Mouse (Mus musculus): ENCODE measurements around the gene Dnah9. TPM values are rescaled to one million over a fixed set of nuclear protein-coding genes. Genes with fewer than 3 reads are reported as not detected.

Dnah9 gene
- polyA plus RNA-seq, 1 experiment from 2014 or later = 0.03 TPM

DNA sequence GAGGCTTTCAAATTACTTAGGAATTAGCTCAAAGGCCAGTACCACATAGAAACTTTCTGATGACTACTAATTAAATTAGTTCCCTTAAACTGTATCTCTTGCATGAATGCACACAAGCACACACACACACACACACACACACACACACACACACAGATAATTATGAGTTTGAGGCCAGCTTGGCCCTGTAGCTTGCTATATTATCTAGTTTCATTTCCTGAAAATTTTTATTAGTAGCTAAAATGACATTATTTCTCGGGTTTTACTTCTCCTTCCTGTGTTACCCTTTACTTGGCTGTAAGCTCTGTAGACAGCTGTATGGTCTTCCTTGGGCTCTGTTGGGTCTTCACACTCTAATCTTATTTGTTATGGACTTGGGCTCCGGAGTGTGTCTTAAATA is 264.4 kb downstream of the Dnah9 start:
- no peaks in the 10 kb centered on the region for H3K4me1 ChIP-seq (replicated peaks; ENCODE audit: control insufficient read depth, insufficient read depth, low read length)
- H3K9ac ChIP-seq (ENCODE audit: low read depth, low read length) = no peak overlapping the region
- no peak for ATAC-seq (replicated peaks; ENCODE audit: low FRiP score)

DNA sequence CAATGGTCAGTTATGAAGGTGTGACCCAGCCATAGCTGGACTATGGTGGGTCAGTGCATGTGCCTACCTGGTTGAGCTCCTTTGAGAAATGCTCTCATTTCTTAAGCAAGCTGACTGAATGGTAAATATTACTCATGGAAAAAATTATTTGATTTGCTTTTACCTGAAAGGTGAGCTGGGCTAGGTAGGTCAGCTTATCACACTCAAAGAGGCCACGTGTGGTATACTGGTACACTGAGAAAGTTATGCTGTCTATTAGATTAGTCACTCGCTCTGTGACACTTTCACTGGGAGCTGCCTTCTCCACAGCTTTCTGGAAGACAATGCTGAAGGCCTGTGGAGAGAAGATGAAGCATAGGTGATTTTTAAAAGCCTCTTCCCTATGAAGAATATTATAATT is 286.9 kb downstream of the Dnah9 start:
- Histone ChIP-seq H3K9ac (ENCODE audit: low read depth, low read length) (no peak overlapping the region), H3K9me3 (ENCODE audit: control insufficient read depth, low read length) (no peaks in the 10 kb centered on the region), H3K4me1 (replicated peaks; ENCODE audit: control insufficient read depth, insufficient read depth, low read length) (no peaks in the 10 kb centered on the region), H3K4me2 (no peak overlapping the region), H3K4me3 (ENCODE audit: low read depth, low read length) (no peak overlapping the region), H3K27ac (ENCODE audit: low read depth, low read length) (no peak overlapping the region), H3K36me3 (ENCODE audit: control insufficient read depth, insufficient read depth, low read length) (no peaks in the 10 kb centered on the region), H3K27me3 (replicated peaks; ENCODE audit: control insufficient read depth, insufficient read depth, low read length) (no peaks in the 10 kb centered on the region)
- DNase-seq (ENCODE audit: low spot score) (no peak), ATAC-seq (replicated peaks; ENCODE audit: low FRiP score) (no peak)
- 83% methylated on average over 2 of the region's 2 CpGs for WGBS

More for the DNA sequence above, 264.4 kb downstream of the Dnah9 start:
- no peaks in the 10 kb centered on the region for H3K36me3 ChIP-seq (ENCODE audit: control insufficient read depth, insufficient read depth, low read length)
- H3K4me2 ChIP-seq = no peak overlapping the region
- DNase-seq (ENCODE audit: low spot score) = no peak
- no peaks in the 10 kb centered on the region for H3K9me3 ChIP-seq (ENCODE audit: control insufficient read depth, low read length)
- H3K27me3 ChIP-seq (replicated peaks; ENCODE audit: control insufficient read depth, insufficient read depth, low read length) = no peaks in the 10 kb centered on the region
- H3K27ac ChIP-seq (ENCODE audit: low read depth, low read length) = no peak overlapping the region
- 70% methylated on average over 2 of the region's 2 CpGs for WGBS
- no peak overlapping the region for H3K4me3 ChIP-seq (ENCODE audit: low read depth, low read length)

DNA sequence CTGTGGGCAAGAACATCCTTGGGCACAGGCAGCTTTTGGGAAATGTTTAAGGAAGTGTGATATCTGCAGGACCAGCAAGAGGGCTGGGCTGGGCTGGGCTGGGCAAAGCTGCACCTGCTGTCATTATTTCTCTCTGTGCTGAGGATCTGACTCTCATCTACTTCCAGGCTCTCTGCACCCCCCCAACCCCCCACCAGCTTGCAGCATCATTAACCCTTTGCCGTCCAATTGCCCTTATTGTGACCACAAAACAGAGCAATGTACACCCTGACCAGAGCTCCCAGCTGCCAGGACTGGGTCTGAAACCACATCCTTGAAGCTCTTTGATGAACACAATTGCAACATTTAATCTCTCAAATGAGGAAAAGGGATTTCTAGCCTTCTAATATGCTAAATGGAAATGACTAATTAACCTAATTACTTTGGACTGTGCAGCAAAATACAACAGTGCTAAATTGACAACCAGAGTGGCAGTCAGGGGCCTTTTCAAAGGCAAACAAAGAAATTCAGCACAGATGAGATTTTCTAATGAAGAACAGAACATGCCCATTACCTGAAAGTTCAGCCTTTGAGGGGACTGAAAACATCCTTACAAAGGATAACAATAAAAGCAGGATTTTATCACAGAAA is 291.1 kb downstream of the Dnah9 start:
- WGBS = 79% methylated on average over 1 of the region's 1 CpGs
- Histone ChIP-seq H3K4me1 (replicated peaks; ENCODE audit: control insufficient read depth, insufficient read depth, low read length) (no peaks in the 10 kb centered on the region), H3K27me3 (replicated peaks; ENCODE audit: control insufficient read depth, insufficient read depth, low read length) (no peaks in the 10 kb centered on the region), H3K9ac (ENCODE audit: low read depth, low read length) (no peak overlapping the region), H3K27ac (ENCODE audit: low read depth, low read length) (no peak overlapping the region), H3K4me3 (ENCODE audit: low read depth, low read length) (no peak overlapping the region), H3K36me3 (ENCODE audit: control insufficient read depth, insufficient read depth, low read length) (no peaks in the 10 kb centered on the region), H3K4me2 (no peak overlapping the region), H3K9me3 (ENCODE audit: control insufficient read depth, low read length) (no peaks in the 10 kb centered on the region)
- ATAC-seq (replicated peaks; ENCODE audit: low FRiP score) = no peak
- DNase-seq (ENCODE audit: low spot score) = no peak

DNA sequence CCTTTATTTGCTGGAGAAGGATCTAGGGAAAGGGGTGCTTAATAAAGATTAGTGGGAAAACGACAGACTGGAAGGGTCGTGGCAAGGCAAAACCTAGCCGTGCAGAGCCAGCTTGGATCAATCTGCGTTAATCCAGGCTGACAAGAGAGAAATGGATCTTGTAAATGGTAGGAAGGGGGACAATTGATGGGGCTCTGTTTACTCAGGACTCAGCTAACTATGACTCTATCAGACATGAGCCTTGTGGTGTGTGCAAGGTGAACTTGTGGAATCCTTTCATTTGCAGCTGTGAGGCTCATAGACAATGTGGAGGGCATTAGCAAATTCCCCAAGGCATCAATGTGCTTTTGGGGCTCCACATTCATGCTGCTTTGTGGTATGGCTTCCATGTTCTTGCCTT is 306.9 kb downstream of the Dnah9 start:
- ATAC-seq (replicated peaks; ENCODE audit: low FRiP score) (no peak), DNase-seq (ENCODE audit: low spot score) (no peak)
- no peaks in the 10 kb centered on the region for H3K36me3 ChIP-seq (ENCODE audit: control insufficient read depth, insufficient read depth, low read length)
- no peak overlapping the region for H3K9ac ChIP-seq (ENCODE audit: low read depth, low read length)
- no peaks in the 10 kb centered on the region for H3K9me3 ChIP-seq (ENCODE audit: control insufficient read depth, low read length)
- H3K4me3 ChIP-seq (ENCODE audit: low read depth, low read length) = no peak overlapping the region
- no peak overlapping the region for H3K27ac ChIP-seq (ENCODE audit: low read depth, low read length)
- H3K4me1 ChIP-seq (replicated peaks; ENCODE audit: control insufficient read depth, insufficient read depth, low read length) = no peaks in the 10 kb centered on the region
- 58% methylated on average over 4 of the region's 4 CpGs for WGBS
- H3K27me3 ChIP-seq (replicated peaks; ENCODE audit: control insufficient read depth, insufficient read depth, low read length) = no peaks in the 10 kb centered on the region
- H3K4me2 ChIP-seq = no peak overlapping the region

DNA sequence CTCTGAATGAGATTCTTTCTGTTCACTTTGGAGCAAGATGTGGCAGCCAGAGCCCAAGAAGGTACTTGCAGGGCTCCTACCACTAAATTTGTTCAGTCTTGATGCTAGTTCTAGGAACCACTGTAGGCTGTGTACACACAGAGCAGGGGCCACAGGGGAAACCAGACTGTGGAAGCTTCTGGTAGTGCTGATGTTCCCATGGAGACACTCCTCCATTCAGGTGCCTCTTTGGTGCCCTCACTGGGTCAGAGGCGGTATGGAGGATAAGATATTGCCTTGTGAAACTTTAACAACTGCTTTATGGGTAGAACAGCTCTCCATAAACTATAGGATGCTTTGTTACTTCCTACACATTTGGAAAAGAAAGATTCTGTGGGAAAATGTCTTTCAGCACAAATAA is 316.3 kb downstream of the Dnah9 start:
- DNase-seq (ENCODE audit: low spot score) (no peak), ATAC-seq (replicated peaks; ENCODE audit: low FRiP score) (no peak)
- no peaks in the 10 kb centered on the region for H3K9me3 ChIP-seq (ENCODE audit: control insufficient read depth, low read length)
- 20% methylated on average over 1 of the region's 1 CpGs for WGBS
- no peak overlapping the region for H3K4me3 ChIP-seq (ENCODE audit: low read depth, low read length)
- H3K4me2 ChIP-seq = no peak overlapping the region
- H3K9ac ChIP-seq (ENCODE audit: low read depth, low read length) = no peak overlapping the region
- no peaks in the 10 kb centered on the region for H3K27me3 ChIP-seq (replicated peaks; ENCODE audit: control insufficient read depth, insufficient read depth, low read length)
- H3K27ac ChIP-seq (ENCODE audit: low read depth, low read length) = no peak overlapping the region
- no peaks in the 10 kb centered on the region for H3K4me1 ChIP-seq (replicated peaks; ENCODE audit: control insufficient read depth, insufficient read depth, low read length)
- H3K36me3 ChIP-seq (ENCODE audit: control insufficient read depth, insufficient read depth, low read length) = no peaks in the 10 kb centered on the region

DNA sequence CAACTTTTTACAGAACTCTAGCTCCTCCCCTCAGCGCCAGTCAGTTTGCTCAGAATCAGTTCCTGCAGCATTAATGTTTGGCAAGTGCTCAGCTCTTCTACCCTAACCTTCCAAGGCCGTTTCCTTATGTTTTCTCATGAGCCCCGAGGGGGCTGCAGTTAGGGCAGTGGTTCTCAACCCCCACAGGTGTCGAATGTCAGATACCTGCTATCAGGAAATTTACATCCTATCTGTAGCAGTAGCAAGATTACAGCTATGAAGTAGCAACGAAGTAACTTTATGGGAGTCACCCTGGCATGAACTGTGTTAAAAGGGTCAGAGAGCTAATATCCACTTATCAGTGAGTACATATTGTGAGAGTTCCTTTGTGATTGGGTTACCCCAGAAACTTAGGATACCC is 321.9 kb downstream of the Dnah9 start:
- ATAC-seq (replicated peaks; ENCODE audit: low FRiP score) (no peak), DNase-seq (ENCODE audit: low spot score) (no peak)
- WGBS = 57% methylated on average over 5 of the region's 5 CpGs
- H3K27ac ChIP-seq (ENCODE audit: low read depth, low read length) = no peak overlapping the region
- H3K9me3 ChIP-seq (ENCODE audit: control insufficient read depth, low read length) = no peaks in the 10 kb centered on the region
- H3K4me1 ChIP-seq (replicated peaks; ENCODE audit: control insufficient read depth, insufficient read depth, low read length) = no peaks in the 10 kb centered on the region
- H3K27me3 ChIP-seq (replicated peaks; ENCODE audit: control insufficient read depth, insufficient read depth, low read length) = no peaks in the 10 kb centered on the region
- no peaks in the 10 kb centered on the region for H3K36me3 ChIP-seq (ENCODE audit: control insufficient read depth, insufficient read depth, low read length)
- H3K4me2 ChIP-seq = no peak overlapping the region
- H3K4me3 ChIP-seq (ENCODE audit: low read depth, low read length) = no peak overlapping the region
- no peak overlapping the region for H3K9ac ChIP-seq (ENCODE audit: low read depth, low read length)

DNA sequence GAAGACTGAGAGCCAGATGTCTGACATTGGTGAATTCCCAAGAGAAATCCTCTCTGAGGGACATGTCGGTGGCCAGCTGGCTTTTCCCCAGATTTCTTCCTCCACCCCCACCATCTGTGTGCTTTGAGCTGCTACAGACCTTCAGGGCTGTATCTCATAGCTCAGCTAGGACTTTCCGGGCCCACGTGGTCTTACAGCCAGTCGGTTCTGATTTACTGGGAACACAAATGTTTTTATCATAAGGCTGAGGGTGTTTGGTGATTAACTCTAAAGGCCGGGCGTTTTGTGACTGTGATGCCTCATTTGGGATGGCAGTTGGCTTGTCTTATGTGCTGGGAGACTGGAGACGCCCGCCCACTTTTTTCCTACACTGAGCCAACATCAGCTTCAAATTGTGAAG is 329.4 kb downstream of the Dnah9 start:
- Histone ChIP-seq H3K9ac (ENCODE audit: low read depth, low read length) (no peak overlapping the region), H3K4me1 (replicated peaks; ENCODE audit: control insufficient read depth, insufficient read depth, low read length) (no peaks in the 10 kb centered on the region), H3K27ac (ENCODE audit: low read depth, low read length) (no peak overlapping the region), H3K36me3 (ENCODE audit: control insufficient read depth, insufficient read depth, low read length) (no peaks in the 10 kb centered on the region), H3K9me3 (ENCODE audit: control insufficient read depth, low read length) (no peaks in the 10 kb centered on the region), H3K4me2 (no peak overlapping the region), H3K27me3 (replicated peaks; ENCODE audit: control insufficient read depth, insufficient read depth, low read length) (no peaks in the 10 kb centered on the region), H3K4me3 (ENCODE audit: low read depth, low read length) (no peak overlapping the region)
- ATAC-seq (replicated peaks; ENCODE audit: low FRiP score) = no peak
- DNase-seq (ENCODE audit: low spot score) = no peak
- 66% methylated on average over 8 of the region's 8 CpGs for WGBS

DNA sequence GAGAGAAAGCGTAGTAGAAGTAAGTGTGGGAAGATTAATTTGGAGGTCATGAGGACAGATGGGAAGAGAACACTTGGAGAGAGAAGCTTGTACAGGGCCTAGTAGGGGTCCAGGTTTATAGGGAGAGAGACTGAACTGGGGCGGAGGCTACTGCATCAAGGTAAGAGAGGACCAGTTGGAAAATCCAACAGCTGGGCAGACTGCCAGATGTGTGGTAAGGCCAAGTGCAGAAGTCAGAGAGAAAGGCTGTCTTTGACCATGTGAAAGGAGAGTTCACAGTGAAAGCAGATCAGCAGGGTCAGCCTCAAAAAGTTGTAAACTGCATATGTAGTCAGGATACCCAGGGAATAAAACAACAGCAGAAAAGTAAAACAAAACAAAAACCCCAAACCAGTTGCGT is 343.8 kb downstream of the Dnah9 start:
- Histone ChIP-seq H3K4me2 (no peak overlapping the region), H3K9me3 (ENCODE audit: control insufficient read depth, low read length) (no peaks in the 10 kb centered on the region), H3K27me3 (replicated peaks; ENCODE audit: control insufficient read depth, insufficient read depth, low read length) (no peaks in the 10 kb centered on the region), H3K9ac (ENCODE audit: low read depth, low read length) (no peak overlapping the region), H3K4me3 (ENCODE audit: low read depth, low read length) (no peak overlapping the region), H3K36me3 (ENCODE audit: control insufficient read depth, insufficient read depth, low read length) (peaks cover 18% of the 10 kb centered on the region), H3K4me1 (replicated peaks; ENCODE audit: control insufficient read depth, insufficient read depth, low read length) (no peaks in the 10 kb centered on the region), H3K27ac (ENCODE audit: low read depth, low read length) (no peak overlapping the region)
- WGBS = 88% methylated on average over 3 of the region's 3 CpGs
- no peak for ATAC-seq (replicated peaks; ENCODE audit: low FRiP score)
- DNase-seq (ENCODE audit: low spot score) = no peak

DNA sequence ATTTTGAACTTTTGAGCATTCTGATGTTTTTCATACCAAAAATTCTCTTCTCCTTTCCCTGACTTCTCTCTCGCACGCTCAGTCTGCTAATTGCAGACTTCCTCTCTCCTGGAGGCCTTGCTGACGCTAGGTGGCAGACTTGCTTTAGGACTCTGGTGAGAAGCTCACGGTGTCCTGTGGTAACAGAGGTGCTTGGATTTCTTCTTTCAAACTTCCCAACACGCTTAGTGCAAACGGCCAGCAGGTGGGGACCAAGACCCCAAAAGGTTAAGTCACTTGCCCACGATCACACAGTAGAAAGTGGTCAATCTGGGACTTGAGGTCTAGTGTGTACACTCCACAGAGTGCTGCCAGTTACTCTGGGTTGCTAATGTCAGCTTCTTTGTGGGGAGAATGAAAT is 347.5 kb downstream of the Dnah9 start:
- 24% methylated on average over 7 of the region's 7 CpGs for WGBS

More for the DNA sequence above, 347.5 kb downstream of the Dnah9 start:
- ATAC-seq (replicated peaks; ENCODE audit: low FRiP score) (peak; percentile 54; the same call in 1 of the 2 replicates), DNase-seq (ENCODE audit: low spot score) (no peak)
- Histone ChIP-seq H3K9ac (ENCODE audit: low read depth, low read length) (no peak overlapping the region), H3K4me3 (ENCODE audit: low read depth, low read length) (no peak overlapping the region), H3K27ac (ENCODE audit: low read depth, low read length) (no peak overlapping the region), H3K4me2 (no peak overlapping the region), H3K36me3 (ENCODE audit: control insufficient read depth, insufficient read depth, low read length) (peaks cover 13% of the 10 kb centered on the region; the same call in 1 of the 2 replicates), H3K4me1 (replicated peaks; ENCODE audit: control insufficient read depth, insufficient read depth, low read length) (no peaks in the 10 kb centered on the region), H3K27me3 (replicated peaks; ENCODE audit: control insufficient read depth, insufficient read depth, low read length) (no peaks in the 10 kb centered on the region), H3K9me3 (ENCODE audit: control insufficient read depth, low read length) (no peaks in the 10 kb centered on the region)

All from liver, embryonic 11.5 days (tissue).